Mouse (Mus musculus) left cerebral cortex, adult 11 months (tissue): Measurements from ENCODE around the gene Pkd1.

Experiments used
- DNase-seq: peaks from one replicate; pipeline ENCODE4 v3.0.0; 2022; ENCODE audit warnings: low spot score

The Pkd1 gene

GRCm38 (mm10) chr17:24549618-24550415 lies at the start of gene Pkd1:
TSS of gene Pkd1 (plus strand) at chr17:24549834.
- DNase-seq = peak; percentile 99

- no peak for DNase-seq
Measured at GRCm38 (mm10) chr17:24502208-24502607, 47.4 kb upstream of the Pkd1 start.

- no peak for DNase-seq
Measured at GRCm38 (mm10) chr17:24504085-24504484, 45.5 kb upstream of the Pkd1 start.

- DNase-seq = no peak
Measured at GRCm38 (mm10) chr17:24505286-24505955, 44.2 kb upstream of the Pkd1 start.

- DNase-seq = no peak
Measured at GRCm38 (mm10) chr17:24506332-24507070, 43.1 kb upstream of the Pkd1 start.

GRCm38 (mm10) chr17:24507129-24507664 lies 42.4 kb upstream of the Pkd1 start:
- DNase-seq = no peak

GRCm38 (mm10) chr17:24507806-24508460 lies 41.7 kb upstream of the Pkd1 start:
- DNase-seq = no peak

GRCm38 (mm10) chr17:24513609-24514008 lies 36.0 kb upstream of the Pkd1 start:
- DNase-seq = no peak

- no peak for DNase-seq
Measured at GRCm38 (mm10) chr17:24514270-24515257, 35.1 kb upstream of the Pkd1 start.

- no peak for DNase-seq
Measured at GRCm38 (mm10) chr17:24520450-24520849, 29.2 kb upstream of the Pkd1 start.

- no peak for DNase-seq
Measured at GRCm38 (mm10) chr17:24524734-24525133, 24.9 kb upstream of the Pkd1 start.

GRCm38 (mm10) chr17:24527315-24527714 lies 22.3 kb upstream of the Pkd1 start:
- no peak for DNase-seq

- DNase-seq = peak; percentile 99
Measured at GRCm38 (mm10) chr17:24527723-24528559, 21.7 kb upstream of the Pkd1 start, which contains the start of gene Traf7. TSS of gene Traf7 (minus strand) at chr17:24527938.

GRCm38 (mm10) chr17:24528560-24528918 lies 21.1 kb upstream of the Pkd1 start:
- no peak for DNase-seq

GRCm38 (mm10) chr17:24529007-24529451 lies 20.6 kb upstream of the Pkd1 start:
- no peak for DNase-seq

- no peak for DNase-seq
Measured at GRCm38 (mm10) chr17:24529883-24530282, 19.8 kb upstream of the Pkd1 start.

GRCm38 (mm10) chr17:24530361-24531050 lies 19.1 kb upstream of the Pkd1 start:
- DNase-seq = no peak

- no peak for DNase-seq
Measured at GRCm38 (mm10) chr17:24531064-24531463, 18.6 kb upstream of the Pkd1 start.

- DNase-seq = no peak
Measured at GRCm38 (mm10) chr17:24532045-24532444, 17.6 kb upstream of the Pkd1 start.
